Mouse (Mus musculus): ENCODE measurements around the gene 4930505A04Rik. TPM values are rescaled to one million over a fixed set of nuclear protein-coding genes. Genes with fewer than 3 reads are reported as not detected.
"Not testable (repeated sequence)": the region's sequence is repeated elsewhere in the genome, so short reads cannot be mapped to it uniquely, and the experiment has no call there.

The 4930505A04Rik gene
- polyA plus RNA-seq, 1 experiment from 2014 or later: not detected

DNA sequence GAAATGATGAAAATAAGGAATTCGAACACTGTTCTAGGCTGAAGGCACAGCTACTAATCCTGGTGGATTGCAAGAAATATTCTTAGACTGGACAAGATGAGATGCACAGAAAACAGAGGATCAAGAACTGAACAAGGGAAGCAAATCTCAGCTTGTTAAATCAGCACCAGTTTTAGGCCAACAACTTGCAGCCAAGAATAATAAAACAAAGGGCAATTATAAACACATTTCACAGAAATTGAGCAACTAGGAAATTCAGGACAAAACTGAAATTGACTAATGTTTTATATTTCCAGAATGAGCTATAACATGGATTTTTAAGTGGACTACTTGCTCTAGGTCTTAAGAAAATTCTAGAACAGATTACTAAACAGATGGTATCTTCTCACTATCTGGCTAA, 24.1 kb downstream of the 4930505A04Rik start:
- Histone ChIP-seq H3K4me1 (replicated peaks) (no peaks in the 10 kb centered on the region), H3K9ac (no peak overlapping the region), H3K27me3 (no peaks in the 10 kb centered on the region), H3K36me3 (no peaks in the 10 kb centered on the region), H3K27ac (no peak overlapping the region), H3K4me2 (no peak overlapping the region), H3K4me3 (replicated peaks) (no peak overlapping the region), H3K9me3 (replicated peaks) (no peaks in the 10 kb centered on the region)
- DNase-seq (no peak), ATAC-seq (ENCODE audit: low read depth) (no peak)
- WGBS (ENCODE audit: insufficient replicate concordance): 73% methylated on average over 1 of the region's 1 CpGs

DNA sequence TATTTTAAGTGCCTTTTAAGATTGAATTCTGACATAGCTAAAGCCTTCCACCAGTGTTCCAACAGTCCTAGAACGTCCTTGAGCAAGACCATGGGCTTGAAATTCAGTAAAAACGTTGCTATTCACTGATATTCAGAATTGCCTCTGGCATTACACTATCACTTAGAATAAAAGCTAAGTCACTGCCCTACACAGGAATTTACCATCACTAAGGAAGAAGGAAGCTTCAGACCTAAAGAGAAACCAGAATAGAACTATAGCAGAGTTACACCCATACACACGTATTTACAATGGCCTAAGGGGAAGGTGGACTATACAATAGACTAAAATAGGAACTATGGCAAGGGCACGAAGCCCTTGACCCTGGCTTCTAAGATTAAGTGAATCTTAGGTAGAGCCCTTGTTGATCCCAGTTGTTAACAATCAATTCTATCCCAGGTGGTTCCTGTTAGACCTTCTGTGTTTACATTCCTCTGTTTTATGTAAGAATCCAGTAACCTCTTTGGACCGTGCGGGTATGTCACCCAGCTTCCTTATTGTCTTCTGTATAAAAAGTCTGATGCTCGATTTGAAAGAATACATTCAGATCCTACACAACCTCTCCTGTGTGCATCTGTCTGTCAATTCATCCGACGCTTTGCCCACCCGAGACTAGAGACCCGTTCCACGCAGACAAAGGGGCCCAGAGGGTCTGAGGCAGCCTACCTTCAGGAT, 27.3 kb downstream of the 4930505A04Rik start:
- not testable (repeated sequence) for H3K36me3 ChIP-seq; H3K27me3 ChIP-seq; H3K4me1 ChIP-seq (replicated peaks); H3K4me3 ChIP-seq (replicated peaks); H3K4me2 ChIP-seq; H3K9ac ChIP-seq; ATAC-seq (ENCODE audit: low read depth); H3K27ac ChIP-seq; H3K9me3 ChIP-seq (replicated peaks); DNase-seq
- WGBS (ENCODE audit: insufficient replicate concordance): 68% methylated on average over 12 of the region's 12 CpGs

DNA sequence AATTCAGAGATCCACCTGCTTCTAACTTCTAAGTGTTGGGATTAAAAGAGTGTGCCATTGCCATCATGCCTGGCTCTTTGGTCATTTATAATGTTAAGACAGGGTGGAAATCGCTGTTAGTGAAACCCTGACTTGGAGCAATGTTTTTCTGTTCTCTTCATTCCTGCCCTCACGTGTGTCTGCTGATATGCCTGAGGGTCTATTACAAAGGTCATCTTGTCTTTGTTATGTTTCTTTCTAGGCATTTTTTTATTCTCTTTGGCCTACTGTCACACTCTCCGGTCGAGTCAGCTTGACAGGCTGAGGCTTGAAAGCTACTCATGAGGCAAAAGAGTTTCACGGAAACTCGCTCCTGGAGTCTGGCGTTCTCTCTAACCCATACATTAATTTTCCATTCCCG, 27.9 kb downstream of the 4930505A04Rik start:
- no peak overlapping the region for H3K9ac ChIP-seq
- no peaks in the 10 kb centered on the region for H3K27me3 ChIP-seq
- H3K36me3 ChIP-seq: no peaks in the 10 kb centered on the region
- H3K27ac ChIP-seq: no peak overlapping the region
- no peak overlapping the region for H3K4me2 ChIP-seq
- DNase-seq (no peak), ATAC-seq (ENCODE audit: low read depth) (no peak)
- H3K9me3 ChIP-seq (replicated peaks): no peaks in the 10 kb centered on the region
- H3K4me3 ChIP-seq (replicated peaks): no peak overlapping the region
- no peaks in the 10 kb centered on the region for H3K4me1 ChIP-seq (replicated peaks)
- WGBS (ENCODE audit: insufficient replicate concordance): 71% methylated on average over 8 of the region's 8 CpGs

DNA sequence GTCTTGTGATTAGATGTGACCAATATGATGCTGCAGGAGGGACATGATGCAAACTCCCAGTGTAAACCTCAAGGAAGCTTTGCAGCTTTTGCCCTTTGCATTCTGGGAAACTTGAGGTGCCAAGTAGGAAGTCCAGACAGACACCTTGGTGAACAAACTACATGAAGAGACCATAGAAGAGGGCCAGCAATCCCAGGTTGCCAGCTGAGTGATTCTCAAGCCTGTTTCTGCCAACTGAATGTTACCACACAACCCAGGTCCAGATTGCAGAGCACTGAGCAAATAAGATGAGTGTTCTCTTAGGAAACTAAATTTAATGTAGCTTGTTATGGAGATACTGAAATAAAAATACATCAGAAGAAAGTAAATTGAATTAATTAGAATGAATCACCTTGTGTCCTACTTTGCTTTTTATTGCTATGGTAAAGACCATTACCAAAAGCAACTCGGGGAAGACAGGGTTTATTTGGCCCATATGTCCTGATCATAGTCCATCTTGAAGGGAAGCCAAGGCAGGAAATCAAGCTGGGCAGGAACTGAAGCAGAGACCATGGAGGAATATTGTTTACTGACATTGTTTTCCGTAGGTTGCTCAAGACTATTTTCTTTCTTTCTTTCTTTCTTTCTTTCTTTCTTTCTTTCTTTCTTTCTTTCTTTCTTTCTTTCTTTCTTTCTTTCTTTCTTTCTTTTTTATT, 38.2 kb downstream of the 4930505A04Rik start:
- Histone ChIP-seq H3K27me3 (no peaks in the 10 kb centered on the region), H3K27ac (no peak overlapping the region), H3K9ac (no peak overlapping the region), H3K4me1 (replicated peaks) (no peaks in the 10 kb centered on the region), H3K4me2 (no peak overlapping the region), H3K4me3 (replicated peaks) (no peak overlapping the region), H3K36me3 (no peaks in the 10 kb centered on the region), H3K9me3 (replicated peaks) (no peaks in the 10 kb centered on the region)
- WGBS (ENCODE audit: insufficient replicate concordance): 56% methylated on average over 2 of the region's 2 CpGs
- ATAC-seq (ENCODE audit: low read depth): no peak
- no peak for DNase-seq

DNA sequence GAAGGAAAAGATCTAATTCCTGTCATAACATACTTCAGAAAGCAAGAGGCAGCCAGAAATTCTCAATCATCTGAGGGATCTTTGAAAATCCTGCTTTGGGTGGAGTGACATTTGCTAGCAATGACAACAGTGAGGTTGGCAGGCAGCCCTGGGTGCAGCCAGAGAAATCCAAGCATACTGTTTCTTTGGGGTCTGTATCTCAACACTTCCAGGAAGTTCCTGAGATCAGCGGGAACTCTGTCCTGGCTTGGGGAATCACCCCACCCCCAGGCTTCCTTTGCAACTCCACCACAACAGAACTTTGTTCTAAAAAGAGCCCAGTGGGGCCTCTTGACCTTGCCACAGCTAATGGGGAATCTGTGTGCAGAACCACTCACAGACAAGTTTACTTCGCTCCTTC, 66.0 kb downstream of the 4930505A04Rik start:
- Histone ChIP-seq H3K4me1 (replicated peaks) (no peaks in the 10 kb centered on the region), H3K36me3 (no peaks in the 10 kb centered on the region), H3K27me3 (no peaks in the 10 kb centered on the region), H3K27ac (no peak overlapping the region), H3K4me3 (replicated peaks) (no peak overlapping the region), H3K9ac (no peak overlapping the region), H3K4me2 (no peak overlapping the region), H3K9me3 (replicated peaks) (no peaks in the 10 kb centered on the region)
- 30% methylated on average over 2 of the region's 2 CpGs for WGBS (ENCODE audit: insufficient replicate concordance)
- no peak for DNase-seq
- ATAC-seq (ENCODE audit: low read depth): no peak

DNA sequence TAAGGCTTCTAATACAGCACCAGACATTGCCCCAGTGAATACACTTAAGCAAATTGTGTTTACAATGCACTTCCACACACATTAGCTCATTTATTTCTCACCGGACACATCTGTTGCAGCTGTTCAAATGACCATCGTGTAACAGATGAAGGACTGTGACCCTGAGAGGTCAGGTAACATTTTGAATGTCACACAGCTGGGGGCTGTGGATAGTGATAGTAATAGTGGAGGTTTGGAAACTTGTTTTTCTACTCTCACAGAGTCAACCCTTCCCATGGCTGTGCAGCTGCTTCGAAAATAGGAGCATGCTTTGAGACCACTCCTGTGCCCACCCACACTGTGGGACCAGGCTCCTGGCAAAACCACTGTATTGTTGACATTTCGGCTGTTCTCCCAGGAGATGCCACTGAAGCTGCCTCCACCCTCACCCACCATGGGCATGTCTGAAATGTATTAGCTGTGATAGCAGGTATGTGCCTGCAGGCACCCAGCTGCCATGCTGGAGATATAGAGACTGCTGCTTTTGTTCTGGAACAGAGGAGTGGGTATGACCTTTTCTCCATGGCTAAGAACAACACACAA, 66.9 kb downstream of the 4930505A04Rik start:
- no peak overlapping the region for H3K9ac ChIP-seq
- no peak for DNase-seq
- ATAC-seq (ENCODE audit: low read depth): no peak
- no peak overlapping the region for H3K4me3 ChIP-seq (replicated peaks)
- H3K27ac ChIP-seq: no peak overlapping the region
- no peaks in the 10 kb centered on the region for H3K36me3 ChIP-seq
- no peak overlapping the region for H3K4me2 ChIP-seq
- H3K9me3 ChIP-seq (replicated peaks): no peaks in the 10 kb centered on the region
- H3K4me1 ChIP-seq (replicated peaks): no peaks in the 10 kb centered on the region
- WGBS (ENCODE audit: insufficient replicate concordance): 61% methylated on average over 4 of the region's 4 CpGs
- H3K27me3 ChIP-seq: no peaks in the 10 kb centered on the region

DNA sequence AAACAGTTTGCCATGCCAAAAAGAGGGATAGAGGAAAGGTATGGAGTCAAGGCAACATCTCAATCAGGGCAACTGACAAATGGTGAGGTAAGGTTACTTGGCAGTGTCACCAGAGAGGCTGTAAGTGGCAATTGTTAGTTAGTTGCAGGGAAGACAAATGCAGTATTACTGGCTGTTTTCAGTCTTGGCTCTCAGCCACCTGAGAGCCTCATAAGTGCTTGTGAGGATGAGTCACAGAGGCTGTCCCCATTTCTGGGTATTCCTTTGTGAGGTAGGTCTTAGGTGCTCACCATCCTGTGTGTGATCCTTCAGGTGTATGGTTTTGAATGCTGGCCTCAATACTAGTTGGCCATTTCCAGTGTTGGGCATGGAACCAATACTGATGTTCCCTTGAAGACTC, 77.3 kb downstream of the 4930505A04Rik start:
- ATAC-seq (ENCODE audit: low read depth) (no peak), DNase-seq (no peak)
- Histone ChIP-seq H3K4me3 (replicated peaks) (no peak overlapping the region), H3K36me3 (no peaks in the 10 kb centered on the region), H3K27ac (no peak overlapping the region), H3K9ac (no peak overlapping the region), H3K27me3 (no peaks in the 10 kb centered on the region), H3K9me3 (replicated peaks) (no peaks in the 10 kb centered on the region), H3K4me1 (replicated peaks) (no peaks in the 10 kb centered on the region), H3K4me2 (no peak overlapping the region)

DNA sequence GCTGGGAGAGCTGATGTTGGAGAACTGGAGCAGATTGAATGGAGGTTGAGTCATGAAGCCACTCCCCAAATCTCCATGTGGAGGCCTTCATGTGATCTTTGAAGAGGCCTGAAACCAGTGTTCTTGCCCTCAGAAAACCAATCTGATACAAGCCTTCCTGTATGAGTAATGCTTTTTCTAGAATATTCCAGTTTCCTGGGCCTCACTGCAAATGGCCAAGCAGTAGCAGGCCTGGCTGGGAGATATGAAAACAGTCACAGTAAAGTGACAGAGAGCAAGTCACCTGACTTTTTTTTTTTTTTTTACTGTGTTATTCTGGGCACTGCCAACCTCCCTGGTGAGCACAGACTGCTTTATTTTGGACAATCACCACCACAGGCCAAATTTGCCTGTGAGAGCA, 88.6 kb downstream of the 4930505A04Rik start:
- no peak overlapping the region for H3K9ac ChIP-seq
- no peaks in the 10 kb centered on the region for H3K36me3 ChIP-seq
- DNase-seq (no peak), ATAC-seq (ENCODE audit: low read depth) (no peak)
- no peaks in the 10 kb centered on the region for H3K9me3 ChIP-seq (replicated peaks)
- H3K4me2 ChIP-seq: no peak overlapping the region
- no peaks in the 10 kb centered on the region for H3K27me3 ChIP-seq
- H3K4me1 ChIP-seq (replicated peaks): no peaks in the 10 kb centered on the region
- H3K27ac ChIP-seq: no peak overlapping the region
- H3K4me3 ChIP-seq (replicated peaks): no peak overlapping the region

Other genes with a start within 250 kb of the 4930505A04Rik start
- 16.9 and 18.7 TPM in 2 replicates for gene Sptbn1, start 203.7 kb downstream of the 4930505A04Rik start, polyA plus RNA-seq (2015; fragmentation: Nextera tagmentation; extraction: Ambion mirVana)
- 6.0 and 6.8 TPM in 2 replicates for gene Acyp2, start 177.8 kb upstream of the 4930505A04Rik start, polyA plus RNA-seq (2015; fragmentation: Nextera tagmentation; extraction: Ambion mirVana)